Mouse (Mus musculus) E14TG2a.4 (cell line): ENCODE measurements at regions not wholly inside any gene's neighbourhood (a gene's known extent, or its start where the extent isn't known, plus 50 kb on each side); places are given as distances from the start of the nearest gene placed in this dataset.

Experiments
- H3K27me3 ChIP-seq: 2 replicates; pipeline ENCODE4 v1.6.1; 2014; ENCODE audit warnings: low read length, control low read depth; ENCODE audit not compliant: insufficient read depth
- H3K36me3 ChIP-seq: 2 replicates; pipeline ENCODE4 v1.6.1; 2014; ENCODE audit warnings: low read length, control low read depth; ENCODE audit not compliant: insufficient read depth
- H3K4me1 ChIP-seq: replicated peaks from 2 replicates; pipeline ENCODE4 v1.6.1; 2014; ENCODE audit warnings: low read depth, low read length, control low read depth
- H3K4me3 ChIP-seq: replicated peaks from 2 replicates; pipeline ENCODE4 v1.5.1; 2014; ENCODE audit warnings: mild to moderate bottlenecking, low read length
- H3K9me3 ChIP-seq: 2 replicates; pipeline ENCODE4 v1.6.1; 2014; ENCODE audit warnings: low read length, control low read depth
- CTCF ChIP-seq: conservative IDR thresholded peaks from 2 replicates; pipeline ENCODE4 v1.5.1; 2014; ENCODE audit warnings: low read length
- NANOG ChIP-seq: IDR thresholded peaks from 2 replicates; pipeline ENCODE4 v1.6.1; 2014; ENCODE audit warnings: borderline replicate concordance, low read length, mixed read lengths
- POU5F1 ChIP-seq: IDR thresholded peaks from 2 replicates; pipeline ENCODE4 v1.6.1; 2014; ENCODE audit warnings: low read length, borderline replicate concordance

- TF ChIP-seq NANOG (no peak), CTCF (no peak), POU5F1 (no peak)
- Histone ChIP-seq H3K36me3 (peaks cover 17% of the 10 kb centered on the region), H3K9me3 (peaks cover 26% of the 10 kb centered on the region), H3K27me3 (no peaks in the 10 kb centered on the region), H3K4me3 (no peak overlapping the region), H3K4me1 (peaks cover 17% of the 10 kb centered on the region)
Measured at GRCm38 (mm10) chr13:97705926-97706325, 54.5 kb downstream of the Gm10260 start.

DNA sequence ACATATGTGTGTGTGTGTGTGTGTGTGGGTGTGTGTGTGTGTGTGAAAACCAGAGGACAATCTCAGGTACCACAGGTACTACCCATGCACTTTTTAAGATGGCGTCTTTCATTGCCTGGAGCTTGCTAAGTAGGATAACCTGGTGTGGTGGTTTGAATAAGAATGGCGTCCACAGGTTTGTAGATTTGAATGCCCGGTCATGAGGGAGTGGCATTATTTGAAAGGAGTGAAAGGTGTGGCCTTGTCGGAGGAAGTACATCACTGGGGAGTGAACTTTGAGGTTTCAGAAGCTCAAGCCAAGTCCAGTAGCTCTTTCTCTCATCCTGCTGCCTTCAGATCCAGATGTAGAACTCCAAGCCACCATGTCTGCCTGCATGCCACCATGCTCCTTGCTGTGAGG, 55.9 kb downstream of the Gm10260 start:
- Histone ChIP-seq H3K9me3 (peaks cover 26% of the 10 kb centered on the region), H3K4me3 (no peak overlapping the region), H3K27me3 (no peaks in the 10 kb centered on the region), H3K4me1 (peaks cover 17% of the 10 kb centered on the region), H3K36me3 (peaks cover 17% of the 10 kb centered on the region)
- TF ChIP-seq CTCF (no peak), NANOG (no peak), POU5F1 (no peak)

GRCm38 (mm10) chr13:97698967-97699366, 61.5 kb downstream of the Gm10260 start:
- no peaks in the 10 kb centered on the region for H3K27me3 ChIP-seq
- TF ChIP-seq NANOG (no peak), CTCF (no peak), POU5F1 (no peak)
- H3K9me3 ChIP-seq: no peaks in the 10 kb centered on the region
- peaks cover 6% of the 10 kb centered on the region; the same call in 1 of the 2 replicates for H3K36me3 ChIP-seq
- H3K4me1 ChIP-seq: peaks cover 6% of the 10 kb centered on the region
- H3K4me3 ChIP-seq: no peak overlapping the region

- H3K9me3 ChIP-seq: no peaks in the 10 kb centered on the region
- no peak overlapping the region for H3K4me3 ChIP-seq
- TF ChIP-seq NANOG: no peak
- no peak for TF ChIP-seq POU5F1
- TF ChIP-seq CTCF: no peak
- H3K36me3 ChIP-seq: peaks cover 6% of the 10 kb centered on the region; the same call in 1 of the 2 replicates
- peaks cover 6% of the 10 kb centered on the region for H3K4me1 ChIP-seq
- no peaks in the 10 kb centered on the region for H3K27me3 ChIP-seq
Measured at GRCm38 (mm10) chr13:97698317-97698716, 62.1 kb downstream of the Gm10260 start.

GRCm38 (mm10) chr13:97697262-97697661, 63.2 kb downstream of the Gm10260 start:
- Histone ChIP-seq H3K4me1 (peaks cover 6% of the 10 kb centered on the region), H3K36me3 (peaks cover 6% of the 10 kb centered on the region; the same call in 1 of the 2 replicates), H3K27me3 (no peaks in the 10 kb centered on the region), H3K4me3 (no peak overlapping the region), H3K9me3 (no peaks in the 10 kb centered on the region)
- TF ChIP-seq CTCF (no peak), POU5F1 (no peak), NANOG (no peak)

GRCm38 (mm10) chr13:97695022-97695421, 65.4 kb downstream of the Gm10260 start:
- peaks cover 2% of the 10 kb centered on the region; the same call in 1 of the 2 replicates for H3K4me1 ChIP-seq
- TF ChIP-seq CTCF: no peak
- no peak for TF ChIP-seq POU5F1
- TF ChIP-seq NANOG: no peak
- H3K36me3 ChIP-seq: peaks cover 9% of the 10 kb centered on the region; the same call in 1 of the 2 replicates
- no peaks in the 10 kb centered on the region for H3K9me3 ChIP-seq
- no peaks in the 10 kb centered on the region for H3K27me3 ChIP-seq
- no peak overlapping the region for H3K4me3 ChIP-seq

- H3K36me3 ChIP-seq: peaks cover 9% of the 10 kb centered on the region; the same call in 1 of the 2 replicates
- peaks cover 2% of the 10 kb centered on the region; the same call in 1 of the 2 replicates for H3K4me1 ChIP-seq
- H3K27me3 ChIP-seq: no peaks in the 10 kb centered on the region
- H3K4me3 ChIP-seq: no peak overlapping the region
- TF ChIP-seq NANOG: no peak
- TF ChIP-seq CTCF: no peak
- TF ChIP-seq POU5F1: no peak
- H3K9me3 ChIP-seq: no peaks in the 10 kb centered on the region
Measured at GRCm38 (mm10) chr13:97694356-97694990, 66.0 kb downstream of the Gm10260 start.

DNA sequence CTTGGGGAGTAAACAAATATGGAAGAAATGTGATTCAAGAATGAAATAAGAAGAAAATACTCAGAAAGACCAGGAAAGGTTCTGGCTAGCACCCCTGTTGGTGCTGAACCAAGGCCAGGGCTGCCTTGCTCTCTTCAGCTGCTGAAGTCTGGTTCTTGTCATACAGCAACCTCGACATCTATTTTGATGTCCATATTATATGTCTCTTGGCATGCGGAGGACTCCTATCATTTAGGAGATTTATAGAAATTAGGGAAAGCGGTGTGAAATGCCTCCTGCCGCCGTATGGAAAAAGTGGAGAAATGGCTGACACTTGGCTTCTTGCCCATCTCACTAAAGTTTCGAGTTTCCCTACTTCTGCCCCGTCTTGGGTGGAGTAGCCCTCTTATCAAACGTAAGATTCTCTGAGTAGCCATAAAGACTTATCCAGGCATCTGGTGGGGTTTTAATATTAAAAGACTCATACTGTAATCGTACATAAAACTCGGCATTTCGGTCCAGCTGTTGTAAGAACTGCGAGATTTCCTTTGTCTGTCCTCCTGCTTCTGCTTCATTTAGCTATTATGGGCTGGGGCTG, 72.0 kb downstream of the Gm10260 start:
- Histone ChIP-seq H3K9me3 (no peaks in the 10 kb centered on the region; the same call in 1 of the 2 replicates), H3K27me3 (no peaks in the 10 kb centered on the region), H3K4me1 (peaks cover 2% of the 10 kb centered on the region; the same call in 1 of the 2 replicates), H3K36me3 (peaks cover 31% of the 10 kb centered on the region), H3K4me3 (no peak overlapping the region)
- no peak for TF ChIP-seq CTCF
- TF ChIP-seq NANOG: no peak
- TF ChIP-seq POU5F1: no peak

GRCm38 (mm10) chr13:97683836-97684235, 76.6 kb downstream of the Gm10260 start:
- Histone ChIP-seq H3K27me3 (no peaks in the 10 kb centered on the region), H3K4me3 (no peak overlapping the region), H3K4me1 (peaks cover 29% of the 10 kb centered on the region), H3K9me3 (no peaks in the 10 kb centered on the region; the same call in 1 of the 2 replicates), H3K36me3 (peaks cover 39% of the 10 kb centered on the region)
- no peak for TF ChIP-seq POU5F1
